Mouse (Mus musculus) kidney, postnatal 0 days (tissue): ENCODE data around the gene Tmem231. TPM values are rescaled to one million over a fixed set of nuclear protein-coding genes. Genes with fewer than 3 reads are reported as not detected.

ENCODE experiments used
- ATAC-seq: fragments of 200-750 bp; cut with Nextera tagmentation; replicated peaks from 2 replicates; pipeline ENCODE4 v1.8.0; 2017; ENCODE audit warnings: low read depth, moderate number of reproducible peaks, moderate TSS enrichment, moderate library complexity; ENCODE audit not compliant: low FRiP score
- DNase-seq: peaks from one replicate; pipeline ENCODE4 v3.0.0-alpha.2; 2016; ENCODE audit warnings: low spot score
- H3K27ac ChIP-seq: fragments of 300-500 bp; sonication (generic); 2 replicates; pipeline ENCODE4 v1.5.1; 2014; ENCODE audit warnings: mild to moderate bottlenecking
- H3K27me3 ChIP-seq: fragments of 300-500 bp; sonication (generic); 2 replicates; pipeline ENCODE4 v1.6.1; 2014; ENCODE audit warnings: low read length, mixed read lengths; ENCODE audit not compliant: insufficient read depth
- H3K36me3 ChIP-seq: fragments of 300-500 bp; sonication (generic); 2 replicates; pipeline ENCODE4 v1.6.1; 2014; ENCODE audit warnings: low read length, mixed read lengths; ENCODE audit not compliant: insufficient read depth
- H3K4me1 ChIP-seq: fragments of 300-500 bp; sonication (generic); replicated peaks from 2 replicates; pipeline ENCODE4 v1.6.1; 2014; ENCODE audit warnings: antibody characterized with exemption, low read length, mixed read lengths; ENCODE audit not compliant: insufficient read depth
- H3K4me2 ChIP-seq: fragments of 300-500 bp; sonication (generic); 2 replicates; pipeline ENCODE4 v1.6.1; 2014; ENCODE audit warnings: mild to moderate bottlenecking, low read length, moderate library complexity, mixed read lengths
- H3K4me3 ChIP-seq: fragments of 300-500 bp; sonication (generic); replicated peaks from 2 replicates; pipeline ENCODE4 v1.5.1; 2014; ENCODE audit warnings: low read depth, low read length
- H3K9ac ChIP-seq: fragments of 300-500 bp; sonication (generic); 2 replicates; pipeline ENCODE4 v1.6.1; 2014; ENCODE audit warnings: low read depth, low read length
- H3K9me3 ChIP-seq: fragments of 300-500 bp; sonication (generic); replicated peaks from 2 replicates; pipeline ENCODE4 v1.6.1; 2016; ENCODE audit warnings: low read length, inconsistent platforms, mixed read lengths
- CTCF ChIP-seq: IDR thresholded peaks from 2 replicates; pipeline ENCODE4 v1.5.1; 2016; ENCODE audit warnings: antibody characterized with exemption, low read depth, mild to moderate bottlenecking, moderate library complexity
- WGBS: fragments of 180-500 bp; shearing (Covaris S2); extraction: QIAGEN DNeasy Blood & Tissue Kit; methylation state at CpG from one replicate; pipeline ENCODE4 v1.1.7; 2014; 5-methylcytosine and 5-hydroxymethylcytosine counted together
- polyA plus RNA-seq: library from polyadenylated mRNA; unstranded; fragments of >200 nt; fragmentation: Nextera tagmentation; extraction: Ambion mirVana; gene quantifications from 2 replicates; pipeline ENCODE4 v1.2.1, GENCODE M21; 2015

Gene Tmem231
- polyA plus RNA-seq, 1 experiment from 2014 or later: 17.3 TPM

DNA sequence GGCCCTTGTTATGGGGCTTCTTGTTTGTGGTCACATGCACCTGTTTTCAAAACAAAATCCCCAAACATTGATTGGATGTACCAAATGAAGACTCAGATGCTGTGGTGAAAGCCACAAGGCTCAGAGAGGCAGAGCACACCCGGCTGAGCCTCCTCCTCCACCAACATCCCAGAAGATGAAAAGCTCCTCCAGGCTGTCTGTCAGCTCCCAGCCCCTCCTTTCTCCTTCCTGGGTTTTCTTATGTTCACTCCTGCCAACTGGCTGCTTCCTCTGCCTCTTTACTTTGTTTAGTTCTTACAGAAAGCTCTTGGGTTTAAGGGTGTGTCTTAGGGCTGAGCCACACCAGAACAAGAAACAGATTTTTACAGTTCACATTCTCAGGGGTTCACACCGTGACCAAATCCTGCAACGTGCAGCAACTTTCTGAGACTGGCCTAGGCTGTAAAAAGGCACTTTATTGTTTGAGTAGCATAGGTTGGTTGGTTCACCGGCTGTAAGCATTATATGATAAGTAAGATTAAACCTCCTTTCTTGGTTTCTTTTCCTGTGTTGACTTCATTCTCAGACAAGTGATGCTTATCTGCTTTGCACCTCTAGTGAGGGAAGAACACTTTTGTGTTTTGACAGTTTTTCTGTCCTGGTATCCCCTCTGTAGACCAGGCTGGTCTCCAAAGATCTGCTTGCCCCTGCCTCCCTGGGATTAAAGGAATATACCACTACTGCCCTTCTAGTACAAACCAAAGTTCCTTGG, 21.3 kb upstream of the Tmem231 start:
- 86% methylated on average over 4 of the region's 4 CpGs for WGBS
- peaks cover 26% of the 10 kb centered on the region; the same call in 1 of the 2 replicates for H3K36me3 ChIP-seq
- H3K27ac ChIP-seq: no peak overlapping the region
- ATAC-seq: no peak
- no peaks in the 10 kb centered on the region for H3K4me1 ChIP-seq
- H3K27me3 ChIP-seq: no peaks in the 10 kb centered on the region
- no peaks in the 10 kb centered on the region for H3K9me3 ChIP-seq
- H3K9ac ChIP-seq: no peak overlapping the region
- DNase-seq: no peak
- no peak overlapping the region for H3K4me2 ChIP-seq
- no peak overlapping the region for H3K4me3 ChIP-seq
- no peak for TF ChIP-seq CTCF

DNA sequence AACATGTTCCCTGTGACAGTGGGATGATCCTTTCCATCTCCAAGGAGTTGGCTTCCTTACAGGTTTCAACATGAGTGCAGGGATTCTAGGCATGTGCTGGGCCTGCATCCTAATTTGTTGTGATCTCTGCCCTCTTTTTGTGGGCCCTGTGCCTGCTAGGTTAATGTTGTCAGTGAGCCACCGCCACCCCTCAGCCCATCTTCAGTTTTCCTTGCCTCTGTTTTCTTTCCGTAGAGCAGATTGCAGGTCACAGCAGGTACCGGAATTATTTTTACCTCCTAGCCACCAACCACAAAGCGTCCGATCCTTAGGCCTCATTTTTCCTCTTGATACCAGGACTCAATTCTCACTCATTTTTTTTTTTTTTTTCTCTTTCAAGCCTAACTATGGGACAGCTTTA, 18.3 kb upstream of the Tmem231 start:
- Histone ChIP-seq H3K9me3 (no peaks in the 10 kb centered on the region), H3K4me1 (no peaks in the 10 kb centered on the region), H3K27ac (no peak overlapping the region), H3K27me3 (no peaks in the 10 kb centered on the region), H3K4me3 (no peak overlapping the region), H3K9ac (no peak overlapping the region), H3K36me3 (peaks cover 31% of the 10 kb centered on the region), H3K4me2 (no peak overlapping the region)
- no peak for DNase-seq
- ATAC-seq: no peak
- WGBS: 99% methylated on average over 5 of the region's 5 CpGs
- TF ChIP-seq CTCF: no peak

DNA sequence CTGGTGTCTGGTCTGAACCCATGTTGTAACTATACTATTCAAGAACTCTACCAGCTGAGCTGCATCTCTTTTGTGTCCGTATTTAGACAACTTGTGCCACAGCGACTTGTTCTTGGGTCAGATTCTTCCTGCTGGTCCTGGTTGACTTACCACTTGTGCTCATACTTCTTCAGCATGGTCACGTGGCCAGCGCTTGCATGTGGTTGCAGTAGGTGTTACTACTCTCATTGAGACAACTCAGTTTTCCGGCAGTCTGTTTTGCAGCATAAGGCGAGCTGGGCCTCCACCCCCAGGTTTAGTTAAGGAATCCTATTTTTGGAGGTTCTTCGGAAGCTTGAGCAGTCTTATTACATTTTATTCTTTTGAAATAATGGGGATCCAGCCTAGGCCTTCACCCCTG, 17.6 kb upstream of the Tmem231 start:
- no peak for DNase-seq
- no peak overlapping the region for H3K4me2 ChIP-seq
- no peak overlapping the region for H3K4me3 ChIP-seq
- WGBS: 93% methylated on average over 7 of the region's 7 CpGs
- no peaks in the 10 kb centered on the region for H3K27me3 ChIP-seq
- no peak overlapping the region for H3K27ac ChIP-seq
- peaks cover 28% of the 10 kb centered on the region for H3K36me3 ChIP-seq
- no peak for ATAC-seq
- no peak for TF ChIP-seq CTCF
- H3K9me3 ChIP-seq: no peaks in the 10 kb centered on the region
- no peak overlapping the region for H3K9ac ChIP-seq
- H3K4me1 ChIP-seq: no peaks in the 10 kb centered on the region

DNA sequence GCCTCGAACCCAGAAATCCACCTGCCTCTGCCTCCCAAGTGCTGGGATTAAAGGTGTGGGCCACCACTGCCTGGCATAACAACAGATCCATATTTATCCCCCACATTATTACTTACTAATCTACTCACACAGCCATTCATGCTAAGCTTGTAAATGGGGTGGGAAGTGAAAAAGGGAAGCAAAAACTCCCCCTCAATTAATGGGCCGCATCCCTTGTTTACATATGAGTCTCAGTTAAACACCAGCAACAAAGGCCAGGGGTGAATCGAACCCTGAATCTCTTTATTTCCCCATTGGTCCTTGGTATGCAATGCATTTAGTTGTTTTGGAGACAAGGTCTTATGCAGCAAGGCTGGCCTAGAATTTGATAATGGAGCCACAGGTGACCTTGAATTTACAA, 17.2 kb upstream of the Tmem231 start:
- no peak for DNase-seq
- ATAC-seq: no peak
- H3K4me3 ChIP-seq: no peak overlapping the region
- WGBS: 84% methylated on average over 3 of the region's 3 CpGs
- no peaks in the 10 kb centered on the region for H3K9me3 ChIP-seq
- no peak overlapping the region for H3K27ac ChIP-seq
- peaks cover 27% of the 10 kb centered on the region for H3K36me3 ChIP-seq
- no peaks in the 10 kb centered on the region for H3K27me3 ChIP-seq
- no peak overlapping the region for H3K4me2 ChIP-seq
- TF ChIP-seq CTCF: no peak
- H3K9ac ChIP-seq: no peak overlapping the region
- H3K4me1 ChIP-seq: no peaks in the 10 kb centered on the region

DNA sequence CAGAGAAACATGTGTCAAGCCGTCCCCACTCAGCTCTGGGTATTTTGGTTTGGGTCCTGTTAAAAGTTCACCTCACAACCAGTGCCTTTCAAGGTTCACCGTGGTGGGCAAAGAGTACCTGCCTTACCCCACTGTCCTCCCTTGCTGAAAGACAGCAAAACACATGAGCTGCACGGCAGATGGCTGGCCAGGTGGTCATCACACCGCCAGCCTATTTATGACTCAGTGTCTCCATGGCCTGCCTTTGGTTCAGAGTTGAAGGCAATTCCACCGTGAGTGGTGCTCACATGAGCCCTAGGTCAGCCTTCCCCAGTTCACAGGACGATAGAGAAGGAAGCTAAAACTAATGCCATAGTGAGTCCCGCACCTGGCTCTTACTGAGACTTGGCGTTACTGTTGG, 14.3 kb upstream of the Tmem231 start:
- H3K4me3 ChIP-seq: no peak overlapping the region
- TF ChIP-seq CTCF: no peak
- no peaks in the 10 kb centered on the region for H3K27me3 ChIP-seq
- no peaks in the 10 kb centered on the region for H3K9me3 ChIP-seq
- H3K27ac ChIP-seq: no peak overlapping the region
- DNase-seq (no peak), ATAC-seq (no peak)
- H3K4me2 ChIP-seq: no peak overlapping the region
- H3K4me1 ChIP-seq: no peaks in the 10 kb centered on the region
- no peak overlapping the region for H3K9ac ChIP-seq
- WGBS: 91% methylated on average over 8 of the region's 8 CpGs
- peaks cover 35% of the 10 kb centered on the region; the same call in 1 of the 2 replicates for H3K36me3 ChIP-seq

DNA sequence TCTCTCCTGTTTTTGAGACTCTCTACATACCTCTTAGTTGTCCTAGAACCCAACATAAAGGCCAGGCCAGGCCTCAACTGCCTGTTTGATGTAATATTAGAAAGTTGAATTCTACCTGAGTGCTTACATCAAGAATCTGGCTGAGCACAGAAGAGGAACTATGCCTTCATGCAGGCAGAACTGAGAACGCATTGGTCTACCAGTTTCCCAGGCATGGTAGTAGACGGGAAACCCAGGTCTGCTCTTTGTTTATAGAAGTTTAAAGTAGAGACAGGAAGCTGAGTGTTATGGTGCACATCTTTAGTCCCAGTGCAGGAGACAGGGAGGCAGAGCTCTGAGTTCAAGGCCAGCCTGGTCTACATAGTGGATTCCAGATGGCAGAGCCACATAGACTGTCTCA, 13.5 kb upstream of the Tmem231 start:
- peaks cover 35% of the 10 kb centered on the region; the same call in 1 of the 2 replicates for H3K36me3 ChIP-seq
- H3K4me2 ChIP-seq: no peak overlapping the region
- no peaks in the 10 kb centered on the region for H3K4me1 ChIP-seq
- H3K27me3 ChIP-seq: no peaks in the 10 kb centered on the region
- ATAC-seq (no peak), DNase-seq (no peak)
- H3K9ac ChIP-seq: no peak overlapping the region
- H3K27ac ChIP-seq: no peak overlapping the region
- WGBS: 91% methylated on average over 2 of the region's 2 CpGs
- no peak for TF ChIP-seq CTCF
- H3K9me3 ChIP-seq: no peaks in the 10 kb centered on the region
- H3K4me3 ChIP-seq: no peak overlapping the region
